ENCODE assay signal across 28 mouse cellular contexts in genomic region chr4:103340726-103341125, GRCm38 (mm10). TPM values are rescaled to one million over a fixed set of nuclear protein-coding genes. Genes with fewer than 3 reads are reported as not detected.
DNase-seq lines count a peak whose midpoint lies in the region; ATAC-seq and TF ChIP-seq lines count a peak whose summit lies in the region.
"Had no signal": no experiment of that assay in that cellular context is flagged by ENCODE, and none has a peak within 500 bp of the region (broad histone marks: within the 10 kb centered on the region; RNA-seq: fewer than 3 reads in every experiment).

No protein-coding gene starts in this region.

- TF ChIP-seq EP300 in MEL (IDR thresholded peaks at IDR 0.05; ENCODE audit: low read depth in 1 of 2, low read length in 2 of 2), result no peak

- H3K4me3 ChIP-seq in heart, embryonic 11.5 days (ENCODE audit: low read depth, low read length), result no peak overlapping the region
- no peak overlapping the region for H3K4me3 ChIP-seq in MEL (ENCODE audit: control insufficient read depth in 1 of 2, insufficient read depth in 1 of 2, low read depth in 2 of 2, low read length in 2 of 2)
- H3K4me3 ChIP-seq in bone marrow, adult 2 months (replicated peaks; ENCODE audit: control insufficient read depth, low read depth, low read length), result no peak overlapping the region
- H3K4me3 ChIP-seq: embryonic facial prominence, embryonic 15.5 days; erythroblast, embryonic 14.5 days; forebrain, embryonic 10.5 days; hindbrain, embryonic 12.5 days had no signal

- no peak for ATAC-seq in heart, embryonic 11.5 days (replicated peaks; ENCODE audit: insufficient number of reproducible peaks, low FRiP score, low TSS enrichment)
- no peak for ATAC-seq in CD4-positive, CD25-positive, alpha-beta regulatory T cell, adult 4 months
- ATAC-seq: forebrain, embryonic 14.5 days; hindbrain, embryonic 16.5 days; inflammation-experienced regulatory T-cells, adult 6 months; intestine, postnatal 0 days had no signal

- no peaks in the 10 kb centered on the region for H3K9me3 ChIP-seq in heart, embryonic 11.5 days (replicated peaks; ENCODE audit: control insufficient read depth, low read length)
- H3K9me3 ChIP-seq in MEL (replicated peaks; ENCODE audit: insufficient read depth, low read length), result no peaks in the 10 kb centered on the region
- H3K9me3 ChIP-seq: embryonic facial prominence, embryonic 15.5 days; forebrain, embryonic 10.5 days; hindbrain, embryonic 12.5 days had no signal

- no peak for TF ChIP-seq POLR2A in MEL (IDR thresholded peaks at IDR 0.05; ENCODE audit: control insufficient read depth in 1 of 2, insufficient read depth in 1 of 2, low read depth in 1 of 2, low read length in 2 of 2, poor library complexity in 1 of 2)
- no peak for TF ChIP-seq POLR2A in bone marrow, adult 2 months (IDR thresholded peaks at IDR 0.05; ENCODE audit: borderline replicate concordance, control insufficient read depth, low read depth, low read length)

- 40% methylated on average over 1 of the region's 1 CpGs for WGBS in heart, embryonic 11.5 days (ENCODE audit: insufficient replicate concordance)
- WGBS in bone marrow, adult 2 months, result 26% methylated on average over 1 of the region's 1 CpGs

- DNase-seq in gastrocnemius, adult 18-20 months (ENCODE audit: low spot score), result peak; percentile 50
- no peak for DNase-seq in gastrocnemius, postnatal 25 days
- peak; percentile 13 for DNase-seq in heart, adult 8-10 months (ENCODE audit: low spot score)
- peak; percentile 11 for DNase-seq in MEL (ENCODE audit: low read depth, low spot score)
- DNase-seq in kidney, postnatal 25 days, result no peak
- DNase-seq: cerebellum, adult 18-20 months; cerebellum, adult 9-11 months; cerebellum, postnatal 36 days; gastrocnemius, postnatal 14 days; kidney, adult 8-10 months had no signal

- no peak for TF ChIP-seq RAD21 in MEL (IDR thresholded peaks at IDR 0.05; ENCODE audit: low read depth, low read length)

- no peak overlapping the region for H3K27ac ChIP-seq in heart, embryonic 11.5 days (ENCODE audit: low read depth, low read length)
- no peak overlapping the region for H3K27ac ChIP-seq in MEL (ENCODE audit: control insufficient read depth, low read depth, low read length)
- H3K27ac ChIP-seq in bone marrow, adult 2 months (ENCODE audit: control insufficient read depth, insufficient read depth, low read depth, low read length, poor library complexity), result peak overlapping the region; percentile 15; the same call in 1 of the 2 replicates
- H3K27ac ChIP-seq: embryonic facial prominence, embryonic 15.5 days; forebrain, embryonic 10.5 days; hindbrain, embryonic 12.5 days had no signal

- H3K27me3 ChIP-seq in heart, embryonic 11.5 days (ENCODE audit: control insufficient read depth, insufficient read depth, low read length), result no peaks in the 10 kb centered on the region
- no peaks in the 10 kb centered on the region for H3K27me3 ChIP-seq in MEL (ENCODE audit: control insufficient read depth in 1 of 2, insufficient read depth in 2 of 2, low read length in 2 of 2)
- H3K27me3 ChIP-seq: embryonic facial prominence, embryonic 15.5 days; hindbrain, embryonic 12.5 days had no signal

- no peaks in the 10 kb centered on the region for H3K79me2 ChIP-seq in MEL (ENCODE audit: control insufficient read depth, insufficient read depth, low read length, poor library complexity)

- no peaks in the 10 kb centered on the region for H3K4me1 ChIP-seq in heart, embryonic 11.5 days (ENCODE audit: control insufficient read depth, insufficient read depth, low read length)
- peaks cover 5 to 8% of the 10 kb centered on the region in 2 experiments; a peak in 3 of 4 replicates for H3K4me1 ChIP-seq in MEL (ENCODE audit: control insufficient read depth in 1 of 2, insufficient read depth in 2 of 2, low read length in 2 of 2)
- no peaks in the 10 kb centered on the region; the same call in 1 of the 2 replicates for H3K4me1 ChIP-seq in bone marrow, adult 2 months (ENCODE audit: control insufficient read depth, insufficient read depth, low read length)
- H3K4me1 ChIP-seq: embryonic facial prominence, embryonic 15.5 days; forebrain, embryonic 10.5 days; hindbrain, embryonic 12.5 days had no signal

- TF ChIP-seq CTCF in MEL (IDR thresholded peaks at IDR 0.05 in 2 of 3, conservative IDR thresholded peaks at IDR 0.05 in 1 of 3; ENCODE audit: control insufficient read depth in 1 of 3, insufficient read depth in 1 of 3, low read depth in 2 of 3, low read length in 3 of 3, poor library complexity in 1 of 3, severe bottlenecking in 1 of 3), result no peak
- no peak for TF ChIP-seq CTCF in bone marrow, adult 2 months (IDR thresholded peaks at IDR 0.05; ENCODE audit: control insufficient read depth, insufficient read depth, low read length)

- no peaks in the 10 kb centered on the region for H3K36me3 ChIP-seq in heart, embryonic 11.5 days (ENCODE audit: control insufficient read depth, insufficient read depth, low read length)
- H3K36me3 ChIP-seq in MEL (ENCODE audit: control insufficient read depth in 1 of 2, insufficient read depth in 2 of 2, low read length in 2 of 2), result peaks cover 0 to 2% of the 10 kb centered on the region in 2 experiments; a peak in 2 of 4 replicates
- H3K36me3 ChIP-seq: embryonic facial prominence, embryonic 15.5 days; forebrain, embryonic 10.5 days; hindbrain, embryonic 12.5 days had no signal

- H3K4me2 ChIP-seq in heart, embryonic 11.5 days, result no peak overlapping the region
- H3K4me2 ChIP-seq: embryonic facial prominence, embryonic 15.5 days; hindbrain, embryonic 12.5 days had no signal

- H3K9ac ChIP-seq in heart, embryonic 11.5 days (ENCODE audit: low read depth, low read length), result no peak overlapping the region
- H3K9ac ChIP-seq in MEL (ENCODE audit: control insufficient read depth, low read depth, low read length, poor library complexity, severe bottlenecking), result no peak overlapping the region
- H3K9ac ChIP-seq: embryonic facial prominence, embryonic 15.5 days; hindbrain, embryonic 12.5 days had no signal

TF ChIP-seq in MEL, 35 proteins besides CTCF, POLR2A, EP300 and RAD21:
- TF ChIP-seq POLR2AphosphoS2 (IDR thresholded peaks at IDR 0.05; ENCODE audit: low read length) (no peak), SMC3 (IDR thresholded peaks at IDR 0.05; ENCODE audit: low read depth, low read length) (no peak), JUND (IDR thresholded peaks at IDR 0.05; ENCODE audit: low read depth, low read length) (no peak), TAL1 (IDR thresholded peaks at IDR 0.05; ENCODE audit: low read length) (no peak), TBP (IDR thresholded peaks at IDR 0.05; ENCODE audit: low read depth, low read length) (no peak), BHLHE40 (IDR thresholded peaks at IDR 0.05; ENCODE audit: borderline replicate concordance, low read depth, low read length) (no peak), ELF1 (IDR thresholded peaks at IDR 0.05; ENCODE audit: low read depth, low read length) (no peak), ZMIZ1 (IDR thresholded peaks at IDR 0.05; ENCODE audit: low read depth, low read length) (no peak), MYC (IDR thresholded peaks at IDR 0.05; ENCODE audit: low read depth, low read length) (no peak), MEF2A (IDR thresholded peaks at IDR 0.05; ENCODE audit: extremely low read depth, insufficient replicate concordance, low read depth, low read length, poor library complexity, severe bottlenecking) (no peak), USF2 (IDR thresholded peaks at IDR 0.05; ENCODE audit: borderline replicate concordance in 1 of 2, insufficient read depth in 1 of 2, low read depth in 1 of 2, low read length in 2 of 2) (no peak), POLR2AphosphoS5 (IDR thresholded peaks at IDR 0.05; ENCODE audit: borderline replicate concordance, low read depth, low read length) (no peak), CHD2 (IDR thresholded peaks at IDR 0.05; ENCODE audit: low read length) (no peak), HCFC1 (IDR thresholded peaks at IDR 0.05; ENCODE audit: low read depth, low read length) (no peak), KAT2A (conservative IDR thresholded peaks at IDR 0.05; ENCODE audit: low read depth, low read length) (no peak), MAX (IDR thresholded peaks at IDR 0.05; ENCODE audit: low read length) (no peak), UBTF (IDR thresholded peaks at IDR 0.05; ENCODE audit: borderline replicate concordance, insufficient read depth, low read depth, low read length) (no peak), NRF1 (IDR thresholded peaks at IDR 0.05; ENCODE audit: insufficient read depth, low read depth, low read length, poor library complexity, severe bottlenecking) (no peak), ZC3H11A (IDR thresholded peaks at IDR 0.05; ENCODE audit: low read depth, low read length) (no peak)

RNA-seq across cellular contexts. Expression of gene Oma1, which starts 27.1 kb away (rescaled TPM):
- 10 to 100 TPM; 25.6 to 29.0 TPM for total RNA-seq in gastrocnemius, adult 18-20 months (2021)
- 10 to 100 TPM; 20.8 to 25.0 TPM for total RNA-seq in gastrocnemius, postnatal 25 days (2021)
- 10 to 100 TPM; 40.4 to 47.1 (median 43.0) TPM for total RNA-seq in heart, adult 8-10 months (2022)
- 19.8 and 22.5 TPM in 2 replicates for polyA plus RNA-seq in heart, embryonic 11.5 days (2014; fragmentation: Nextera tagmentation; extraction: Ambion mirVana)
- total RNA-seq in MEL (2012; rRNA removed), result 10.4 and 13.0 TPM in 2 replicates
- polyA plus RNA-seq in MEL (2012; ENCODE audit: insufficient read depth in 1 of 2, insufficient read length in 2 of 2, low read depth in 1 of 2, low replicate concordance in 2 of 2, missing spikeins in 1 of 2), result 10 to 100 TPM in 1 of 2 experiments, not detected in 1; 14.3 TPM
- 4.9 and 5.9 TPM in 2 replicates for polyA plus RNA-seq in bone marrow, adult 2 months (2011; ENCODE audit: insufficient read depth, insufficient read length, low replicate concordance, missing spikeins)
- 10 to 100 TPM; 36.6 to 37.7 TPM for polyA plus RNA-seq in CD4-positive, CD25-positive, alpha-beta regulatory T cell, adult 4 months (2017; shearing (Covaris generic))

RNA-seq across cellular contexts. Expression of gene 4921539E11Rik, which starts 50.1 kb away (rescaled TPM):
- not detected for total RNA-seq in gastrocnemius, adult 18-20 months (2021)
- total RNA-seq in gastrocnemius, postnatal 25 days (2021), result not detected
- total RNA-seq in heart, adult 8-10 months (2022), result not detected
- not detected in 2 replicates for polyA plus RNA-seq in heart, embryonic 11.5 days (2014; fragmentation: Nextera tagmentation; extraction: Ambion mirVana)
- total RNA-seq in MEL (2012; rRNA removed), result not detected in 2 replicates
- polyA plus RNA-seq in MEL (2012; ENCODE audit: insufficient read depth in 1 of 2, insufficient read length in 2 of 2, low read depth in 1 of 2, low replicate concordance in 2 of 2, missing spikeins in 1 of 2), result not detected
- polyA plus RNA-seq in bone marrow, adult 2 months (2011; ENCODE audit: insufficient read depth, insufficient read length, low replicate concordance, missing spikeins), result not detected in 2 replicates
- polyA plus RNA-seq in CD4-positive, CD25-positive, alpha-beta regulatory T cell, adult 4 months (2017; shearing (Covaris generic)), result not detected
- total RNA-seq: adrenal gland, postnatal 4 days; ES-E14; gastrocnemius, postnatal 14 days; granulocyte monocyte progenitor cell, adult 5-6 weeks; heart, postnatal 14 days had no signal
- polyA plus RNA-seq: embryonic facial prominence, embryonic 11.5 days; embryonic facial prominence, embryonic 15.5 days; erythroblast, embryonic 14.5 days; forebrain, embryonic 10.5 days; forebrain, embryonic 14.5 days; heart, embryonic 14.5 days; hindbrain, embryonic 12.5 days; hindbrain, embryonic 16.5 days; inflammation-experienced regulatory T-cells, adult 6 months; intestine, postnatal 0 days; kidney, embryonic 16.5 days had no signal

Comparison
In these comparisons a context has a peak if more than half of its experiments do, and no peak if none do; other contexts are left out.
1. DNase-seq: peak in gastrocnemius, adult 18-20 months (single experiment), heart, adult 8-10 months (single experiment) and MEL (single experiment); none in gastrocnemius, postnatal 25 days (single experiment) and kidney, postnatal 25 days (0 of 2).